In genomic region chr14:122452701-122453387, GRCm38 (mm10) we compare ENCODE assay signal across 11 mouse cellular contexts. TPM values are rescaled to one million over a fixed set of nuclear protein-coding genes. Genes with fewer than 3 reads are reported as not detected.
DNase-seq lines count a peak whose midpoint lies in the region; ATAC-seq and TF ChIP-seq lines count a peak whose summit lies in the region.
"Had no signal": no experiment of that assay in that cellular context is flagged by ENCODE, and none has a peak within 500 bp of the region (broad histone marks: within the 10 kb centered on the region; RNA-seq: fewer than 3 reads in every experiment).

No protein-coding gene starts in this region.

- no peak overlapping the region for H3K9ac ChIP-seq in embryonic facial prominence, embryonic 14.5 days (ENCODE audit: low read depth, low read length)
- H3K9ac ChIP-seq in hindbrain, embryonic 15.5 days: no peak overlapping the region
- no peak overlapping the region for H3K9ac ChIP-seq in neural tube, embryonic 12.5 days

- peaks cover 9% of the 10 kb centered on the region; the same call in 1 of the 2 replicates for H3K4me1 ChIP-seq in embryonic facial prominence, embryonic 14.5 days (ENCODE audit: control insufficient read depth, insufficient read depth, low read length)
- H3K4me1 ChIP-seq in hindbrain, embryonic 15.5 days (replicated peaks): peaks cover 40% of the 10 kb centered on the region
- peaks cover 49% of the 10 kb centered on the region for H3K4me1 ChIP-seq in neural tube, embryonic 12.5 days

- no peaks in the 10 kb centered on the region for H3K36me3 ChIP-seq in embryonic facial prominence, embryonic 14.5 days (ENCODE audit: control insufficient read depth, insufficient read depth, low read length)
- no peaks in the 10 kb centered on the region for H3K36me3 ChIP-seq in hindbrain, embryonic 15.5 days
- H3K36me3 ChIP-seq in neural tube, embryonic 12.5 days: no peaks in the 10 kb centered on the region

- no peak for TF ChIP-seq CTCF in left cerebral cortex, adult 2 months (IDR thresholded peaks at IDR 0.05)

- 21% methylated on average over 13 of the region's 13 CpGs for WGBS in embryonic facial prominence, embryonic 14.5 days
- 7% methylated on average over 13 of the region's 13 CpGs for WGBS in hindbrain, embryonic 15.5 days
- WGBS in neural tube, embryonic 12.5 days: 7% methylated on average over 13 of the region's 13 CpGs

- H3K4me2 ChIP-seq in embryonic facial prominence, embryonic 14.5 days (ENCODE audit: low read depth, low read length): peak overlapping the region; percentile 51; the same call in 1 of the 2 replicates
- peak overlapping the region; percentile 41 for H3K4me2 ChIP-seq in hindbrain, embryonic 15.5 days
- H3K4me2 ChIP-seq in neural tube, embryonic 12.5 days (replicated peaks): peak overlapping the region; percentile 48

- no peak for DNase-seq in left cerebral cortex, adult 2 months (ENCODE audit: extremely low spot score in 1 of 2, low spot score in 2 of 2)
- no peak for DNase-seq in left cerebral cortex, postnatal 36 days (ENCODE audit: low spot score in 2 of 2)
- peak; percentile 57 for DNase-seq in embryonic facial prominence, embryonic 14.5 days (ENCODE audit: low spot score)
- DNase-seq in adrenal gland, postnatal 14 days: no peak
- DNase-seq in ovary, postnatal 14 days (ENCODE audit: low spot score): no peak
- no peak for DNase-seq in heart, postnatal 4 days
- DNase-seq: heart, postnatal 14 days had no signal

- ATAC-seq in embryonic facial prominence, embryonic 14.5 days (ENCODE audit: low read depth): peak; percentile 28; the same call in 1 of the 2 replicates
- peak; percentile 31 for ATAC-seq in hindbrain, embryonic 15.5 days (ENCODE audit: low FRiP score, low read depth)
- ATAC-seq in neural tube, embryonic 12.5 days (ENCODE audit: low FRiP score, low read depth): peak; percentile 79

- no peaks in the 10 kb centered on the region for H3K9me3 ChIP-seq in embryonic facial prominence, embryonic 14.5 days (ENCODE audit: control insufficient read depth, low read length)
- no peaks in the 10 kb centered on the region for H3K9me3 ChIP-seq in hindbrain, embryonic 15.5 days
- no peaks in the 10 kb centered on the region for H3K9me3 ChIP-seq in neural tube, embryonic 12.5 days

- H3K4me3 ChIP-seq in left cerebral cortex, adult 2 months: no peak overlapping the region
- H3K4me3 ChIP-seq in embryonic facial prominence, embryonic 14.5 days (ENCODE audit: low read depth, low read length): no peak overlapping the region
- H3K4me3 ChIP-seq in hindbrain, embryonic 15.5 days: no peak overlapping the region
- no peak overlapping the region for H3K4me3 ChIP-seq in neural tube, embryonic 12.5 days

- H3K27ac ChIP-seq in left cerebral cortex, adult 2 months: peak overlapping the region; percentile 52; the same call in 1 of the 2 replicates
- H3K27ac ChIP-seq in embryonic facial prominence, embryonic 14.5 days (replicated peaks; ENCODE audit: low read depth, low read length): no peak overlapping the region
- peak overlapping the region; percentile 81 for H3K27ac ChIP-seq in hindbrain, embryonic 15.5 days (replicated peaks)
- H3K27ac ChIP-seq in neural tube, embryonic 12.5 days: no peak overlapping the region

- intact Hi-C loops in left cerebral cortex, adult 2 months (cut with DNase I): no loop called here
- intact Hi-C loops in left cerebral cortex, postnatal 36 days (cut with DNase I): loop anchor here (2.0 to 5.0 kb wide), 3 partner anchors 16 to 46 kb away; no protein-coding TSS in a partner anchor

- peaks cover 80% of the 10 kb centered on the region for H3K27me3 ChIP-seq in embryonic facial prominence, embryonic 14.5 days (replicated peaks; ENCODE audit: control insufficient read depth, insufficient read depth, low read length)
- H3K27me3 ChIP-seq in hindbrain, embryonic 15.5 days: peaks cover 61% of the 10 kb centered on the region
- peaks cover 52% of the 10 kb centered on the region for H3K27me3 ChIP-seq in neural tube, embryonic 12.5 days (replicated peaks)

RNA-seq across cellular contexts. Expression of gene Gm5089, which starts 1.9 kb away (rescaled TPM):
- under 1 TPM; 0.28 to 0.34 TPM for total RNA-seq in left cerebral cortex, adult 2 months (2021)
- under 1 TPM in 1 of 2 experiments, not detected in 1; 0.25 TPM for total RNA-seq in left cerebral cortex, postnatal 36 days (2021)
- not detected in 2 replicates for polyA plus RNA-seq in embryonic facial prominence, embryonic 14.5 days (2014; fragmentation: Nextera tagmentation; extraction: Ambion mirVana)
- polyA plus RNA-seq in hindbrain, embryonic 15.5 days (2015; fragmentation: Nextera tagmentation; extraction: Ambion mirVana): 2.4 and 2.7 TPM in 2 replicates
- polyA plus RNA-seq in neural tube, embryonic 12.5 days (2016; fragmentation: Nextera tagmentation; extraction: Ambion mirVana): 1.3 TPM in 2 replicates
- total RNA-seq in adrenal gland, postnatal 14 days (2021): not detected in 2 replicates
- total RNA-seq in heart, postnatal 4 days (2021): not detected
- total RNA-seq: heart, postnatal 14 days; liver, adult 2 months; neutrophil, adult 5-6 weeks had no signal
- polyA plus RNA-seq: liver, adult 2 months had no signal

RNA-seq across cellular contexts. Expression of gene Zic5, which starts 12.6 kb away (rescaled TPM):
- 1 to 10 TPM; 4.1 to 4.8 TPM for total RNA-seq in left cerebral cortex, adult 2 months (2021)
- total RNA-seq in left cerebral cortex, postnatal 36 days (2021): 1 to 10 TPM; 3.6 to 4.3 TPM
- polyA plus RNA-seq in embryonic facial prominence, embryonic 14.5 days (2014; fragmentation: Nextera tagmentation; extraction: Ambion mirVana): 1.9 and 2.1 TPM in 2 replicates
- 13.8 and 17.9 TPM in 2 replicates for polyA plus RNA-seq in hindbrain, embryonic 15.5 days (2015; fragmentation: Nextera tagmentation; extraction: Ambion mirVana)
- 11.3 and 14.3 TPM in 2 replicates for polyA plus RNA-seq in neural tube, embryonic 12.5 days (2016; fragmentation: Nextera tagmentation; extraction: Ambion mirVana)
- 0.11 TPM in 1 of 2 replicates, not detected in the other for total RNA-seq in adrenal gland, postnatal 14 days (2021)
- not detected for total RNA-seq in heart, postnatal 4 days (2021)
- total RNA-seq: heart, postnatal 14 days; liver, adult 2 months; neutrophil, adult 5-6 weeks had no signal
- polyA plus RNA-seq: liver, adult 2 months had no signal

RNA-seq across cellular contexts. Expression of gene Zic2, which starts 22.4 kb away (rescaled TPM):
- total RNA-seq in left cerebral cortex, adult 2 months (2021): 10 to 100 TPM; 17.4 to 18.3 TPM
- 10 to 100 TPM; 12.7 to 19.1 TPM for total RNA-seq in left cerebral cortex, postnatal 36 days (2021)
- 1.6 TPM in 2 replicates for polyA plus RNA-seq in embryonic facial prominence, embryonic 14.5 days (2014; fragmentation: Nextera tagmentation; extraction: Ambion mirVana)
- 11.6 and 12.9 TPM in 2 replicates for polyA plus RNA-seq in hindbrain, embryonic 15.5 days (2015; fragmentation: Nextera tagmentation; extraction: Ambion mirVana)
- polyA plus RNA-seq in neural tube, embryonic 12.5 days (2016; fragmentation: Nextera tagmentation; extraction: Ambion mirVana): 11.6 and 13.4 TPM in 2 replicates
- 0.64 TPM in 1 of 2 replicates, not detected in the other for total RNA-seq in adrenal gland, postnatal 14 days (2021)
- not detected for total RNA-seq in heart, postnatal 4 days (2021)
- total RNA-seq: liver, adult 2 months; neutrophil, adult 5-6 weeks had no signal
- polyA plus RNA-seq: liver, adult 2 months had no signal

RNA-seq across cellular contexts. Expression of gene Gm10837, which starts 37.5 kb away (rescaled TPM):
- not detected for total RNA-seq in left cerebral cortex, adult 2 months (2021)
- total RNA-seq in left cerebral cortex, postnatal 36 days (2021): not detected
- 0.14 TPM in 1 of 2 replicates, not detected in the other for polyA plus RNA-seq in embryonic facial prominence, embryonic 14.5 days (2014; fragmentation: Nextera tagmentation; extraction: Ambion mirVana)
- polyA plus RNA-seq in hindbrain, embryonic 15.5 days (2015; fragmentation: Nextera tagmentation; extraction: Ambion mirVana): 0.50 and 0.64 TPM in 2 replicates
- 0.57 and 0.68 TPM in 2 replicates for polyA plus RNA-seq in neural tube, embryonic 12.5 days (2016; fragmentation: Nextera tagmentation; extraction: Ambion mirVana)
- total RNA-seq in adrenal gland, postnatal 14 days (2021): not detected in 2 replicates
- not detected for total RNA-seq in heart, postnatal 4 days (2021)
- total RNA-seq: heart, postnatal 14 days; liver, adult 2 months; neutrophil, adult 5-6 weeks had no signal
- polyA plus RNA-seq: liver, adult 2 months had no signal

Comparison
In these comparisons a context has a peak if more than half of its experiments do, and no peak if none do; other contexts are left out.
1. H3K27ac ChIP-seq: peak in left cerebral cortex, adult 2 months (single experiment) and hindbrain, embryonic 15.5 days (single experiment); none in embryonic facial prominence, embryonic 14.5 days (single experiment) and neural tube, embryonic 12.5 days (single experiment).
2. ATAC-seq: peak in every context shown above with its lines; median percentile 79 in neural tube, embryonic 12.5 days; 31 in hindbrain, embryonic 15.5 days; 28 in embryonic facial prominence, embryonic 14.5 days.
3. Peak in every context shown above with its lines, with median percentiles within 50 percentile points of each other: H3K4me2 ChIP-seq.